Mouse (Mus musculus) ZHBTc4 (cell line): Measurements from ENCODE around the gene Pitpnm2.

Source experiments
- DNase-seq: peaks from one replicate; pipeline ENCODE4 v3.0.0-alpha.2; 2011; ENCODE audit warnings: low read depth, low spot score

The Pitpnm2 gene

GRCm38 (mm10) chr5:124202071-124202470 lies 47.5 kb downstream of the Pitpnm2 start:
- DNase-seq, result no peak

GRCm38 (mm10) chr5:124201564-124201963 lies 48.0 kb downstream of the Pitpnm2 start:
- DNase-seq, result no peak

- no peak for DNase-seq
These were observed 48.7 kb downstream of the Pitpnm2 start for GRCm38 (mm10) chr5:124200844-124201243.

GRCm38 (mm10) chr5:124199168-124199567 lies 50.4 kb downstream of the Pitpnm2 start:
- DNase-seq, result no peak

DNA sequence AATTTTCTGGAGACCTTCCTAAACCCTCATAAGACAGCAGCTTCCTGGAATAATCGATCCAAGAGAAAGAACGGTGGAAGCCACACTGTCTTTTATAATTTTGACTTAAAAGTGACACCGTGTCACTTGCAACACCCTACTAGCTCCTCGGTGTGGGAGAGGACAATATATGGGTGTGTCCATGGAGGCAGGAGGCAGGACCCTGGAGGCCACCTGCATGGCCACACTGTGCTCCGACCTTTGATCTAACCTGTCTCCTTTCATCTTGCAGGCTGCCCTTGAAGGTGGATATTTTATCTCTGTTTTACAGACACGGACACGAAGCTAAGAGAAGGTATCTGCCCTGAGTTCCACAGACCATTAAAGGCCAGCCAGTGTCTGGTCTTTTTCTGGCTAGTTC lies 51.1 kb downstream of the Pitpnm2 start:
- DNase-seq, result no peak

DNA sequence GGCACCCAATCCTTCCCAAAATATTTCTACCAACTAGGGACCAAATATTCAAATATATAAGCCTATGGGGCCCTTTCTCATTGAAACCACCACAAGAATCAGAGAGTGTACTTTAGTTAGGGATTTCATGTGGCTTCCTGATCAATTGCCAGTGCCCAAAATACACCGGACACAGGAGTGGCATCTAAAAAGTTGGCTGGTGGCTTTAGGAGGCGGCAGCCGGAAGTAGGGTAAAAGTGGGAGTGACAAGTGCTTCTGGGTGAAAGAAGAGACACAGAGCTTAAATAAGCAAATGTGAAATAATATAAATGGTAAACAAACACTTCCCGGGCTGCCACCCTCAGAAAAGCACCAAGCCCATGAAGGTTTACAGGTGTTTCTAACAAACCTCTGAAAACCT lies 53.5 kb downstream of the Pitpnm2 start:
- no peak for DNase-seq

DNA sequence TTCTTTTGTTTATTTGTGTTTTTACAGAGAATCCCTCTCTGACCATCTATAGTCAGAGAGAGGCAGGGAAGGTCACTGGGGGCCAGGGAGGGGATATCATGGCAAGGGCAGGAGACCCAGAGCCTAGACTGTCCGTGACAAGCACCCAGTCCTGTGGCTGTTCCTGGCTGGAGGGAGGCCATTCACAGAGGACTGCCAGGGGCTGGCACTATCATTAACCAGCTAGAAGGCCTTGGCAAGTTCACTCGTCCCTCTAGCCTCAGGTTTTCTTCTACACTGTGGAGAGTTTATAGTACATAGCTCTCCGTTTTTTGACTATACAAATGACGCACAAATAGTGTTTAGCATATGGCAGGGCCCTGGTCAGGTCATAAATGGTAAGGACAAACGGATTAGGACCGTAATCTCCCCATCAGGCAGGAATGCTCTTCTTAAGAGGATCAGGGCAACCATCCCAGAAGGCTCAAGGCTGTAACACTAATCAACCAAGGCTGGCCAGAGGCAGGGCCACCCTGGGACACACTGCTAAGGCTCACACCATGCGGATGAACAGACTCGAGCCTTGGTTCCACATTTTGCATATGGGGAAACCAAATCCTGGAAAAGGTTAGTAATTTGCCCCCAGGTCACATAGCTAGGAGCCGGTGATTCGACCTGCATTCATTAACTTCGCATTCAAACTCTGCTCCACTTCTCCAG lies 55.0 kb downstream of the Pitpnm2 start:
- DNase-seq, result no peak

- DNase-seq, result no peak
These were observed 56.1 kb downstream of the Pitpnm2 start for GRCm38 (mm10) chr5:124193286-124194112.

GRCm38 (mm10) chr5:124192726-124193285 lies 56.8 kb downstream of the Pitpnm2 start:
- no peak for DNase-seq

DNA sequence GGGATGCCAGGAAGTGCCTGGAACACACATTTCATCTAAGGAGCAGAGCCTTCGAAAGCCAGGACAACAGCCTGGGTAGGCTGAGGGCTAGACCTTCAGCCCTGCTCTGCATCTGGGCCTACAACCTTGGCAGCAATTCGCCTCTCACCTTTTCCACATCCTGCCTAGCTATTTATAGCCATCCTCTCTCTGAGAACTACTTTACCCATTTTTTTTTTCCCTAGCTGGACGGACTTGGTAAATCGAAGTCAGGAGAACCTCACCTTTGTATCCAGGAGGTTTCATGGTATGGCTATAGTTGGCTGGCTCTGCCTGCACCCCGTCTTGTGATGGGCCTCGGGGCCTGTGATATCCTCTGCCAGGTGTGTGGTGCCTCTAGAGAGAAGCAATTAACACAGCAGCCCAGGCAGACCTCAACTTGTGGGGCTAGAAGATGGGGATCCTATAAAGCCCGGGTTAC lies 57.3 kb downstream of the Pitpnm2 start:
- DNase-seq, result no peak

DNA sequence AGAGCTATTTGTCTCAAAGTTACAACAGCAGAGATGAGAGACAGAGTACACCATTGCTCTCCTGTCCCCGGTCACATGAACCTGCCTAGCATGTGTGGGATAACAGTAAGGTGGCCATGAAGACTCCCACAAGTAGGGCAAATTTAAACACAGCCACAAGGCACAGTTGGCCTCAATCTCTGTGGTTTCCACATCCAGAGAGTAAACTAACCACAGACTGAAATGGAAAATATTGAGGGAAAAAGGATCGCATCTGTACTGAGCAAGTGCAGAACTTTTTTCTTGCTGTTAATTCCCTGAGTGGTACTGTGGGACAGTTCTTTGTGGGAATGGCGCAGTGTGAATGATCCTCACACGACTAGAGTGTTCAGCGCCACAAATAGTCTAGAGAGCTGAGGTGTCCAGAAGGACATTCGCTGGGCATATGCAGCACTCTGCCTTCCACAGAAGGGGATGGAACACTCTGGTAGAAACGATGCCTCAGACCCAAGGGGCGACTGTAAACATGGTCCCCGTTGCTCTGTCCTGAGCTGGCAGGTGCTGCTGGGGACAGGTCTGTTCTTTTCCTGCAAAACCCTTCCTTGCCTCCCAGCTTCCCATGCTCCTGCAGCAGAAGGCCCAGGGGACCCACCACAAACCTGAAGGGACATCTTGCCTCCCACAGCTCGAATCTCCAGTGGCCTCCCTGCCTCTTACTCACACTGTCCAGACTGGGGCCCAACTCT lies 59.3 kb downstream of the Pitpnm2 start:
- DNase-seq, result no peak

- no peak for DNase-seq
These were observed 60.0 kb downstream of the Pitpnm2 start for GRCm38 (mm10) chr5:124189572-124189981.

DNA sequence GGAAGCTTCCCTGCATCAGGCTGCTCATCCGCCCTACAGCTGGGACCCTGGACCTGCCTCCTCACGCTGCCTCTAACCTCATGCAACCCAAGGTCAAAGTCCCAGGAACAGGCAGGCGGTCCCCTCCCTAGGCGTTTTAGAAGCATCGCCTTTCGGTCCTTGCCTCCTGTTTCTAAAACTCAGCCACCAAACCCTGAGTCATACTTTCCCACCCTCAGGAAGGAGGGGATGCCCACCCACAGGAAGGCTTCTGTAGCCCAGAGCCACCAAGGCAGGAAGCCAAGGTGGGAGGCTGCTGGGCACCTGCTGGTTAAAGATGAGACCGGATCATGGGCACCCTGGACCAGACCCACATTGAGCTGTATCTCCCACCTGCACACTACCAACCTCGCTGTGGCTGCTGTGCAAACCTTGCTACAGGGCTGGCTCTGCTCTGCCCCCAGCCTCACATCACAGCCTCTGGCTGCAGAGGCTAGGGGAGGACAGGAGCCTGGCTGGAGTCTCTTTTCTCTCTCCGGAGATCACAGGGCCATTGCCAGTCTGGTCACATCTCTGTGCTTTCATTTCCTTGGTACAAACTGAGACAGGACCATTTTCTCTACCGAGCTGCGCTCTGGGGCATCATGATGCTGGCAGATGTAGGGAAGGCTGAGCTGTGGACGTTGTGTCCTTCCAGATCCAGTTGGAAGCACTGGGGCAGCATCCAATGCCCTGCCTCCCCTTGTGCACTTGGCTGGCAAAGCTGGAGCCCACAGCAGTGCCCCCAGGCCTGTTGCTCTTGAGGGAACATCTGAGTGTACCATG lies 61.9 kb downstream of the Pitpnm2 start:
- peak; percentile 29 for DNase-seq

- DNase-seq, result peak; percentile 35
These were observed 62.5 kb downstream of the Pitpnm2 start for GRCm38 (mm10) chr5:124186981-124187507.

DNA sequence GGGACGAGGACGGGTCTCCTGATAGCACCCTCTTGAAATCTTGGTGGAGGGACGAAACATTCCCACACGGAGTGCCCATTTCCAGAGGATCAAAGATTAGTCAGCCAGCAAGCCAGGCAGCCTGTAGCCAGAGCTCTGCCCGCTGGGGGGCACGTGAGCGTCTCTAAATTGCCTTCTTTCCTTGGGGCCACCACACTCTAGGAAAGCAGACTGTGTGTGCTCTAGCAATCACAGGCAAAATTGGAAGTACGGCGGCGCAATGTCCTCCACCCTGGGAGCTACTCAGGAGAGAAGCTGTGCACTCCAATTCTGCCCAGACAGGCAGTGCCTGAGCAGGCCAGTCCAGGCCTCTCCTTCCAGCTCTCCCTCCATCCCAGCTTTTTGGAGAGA lies 63.1 kb downstream of the Pitpnm2 start:
- no peak for DNase-seq

DNA sequence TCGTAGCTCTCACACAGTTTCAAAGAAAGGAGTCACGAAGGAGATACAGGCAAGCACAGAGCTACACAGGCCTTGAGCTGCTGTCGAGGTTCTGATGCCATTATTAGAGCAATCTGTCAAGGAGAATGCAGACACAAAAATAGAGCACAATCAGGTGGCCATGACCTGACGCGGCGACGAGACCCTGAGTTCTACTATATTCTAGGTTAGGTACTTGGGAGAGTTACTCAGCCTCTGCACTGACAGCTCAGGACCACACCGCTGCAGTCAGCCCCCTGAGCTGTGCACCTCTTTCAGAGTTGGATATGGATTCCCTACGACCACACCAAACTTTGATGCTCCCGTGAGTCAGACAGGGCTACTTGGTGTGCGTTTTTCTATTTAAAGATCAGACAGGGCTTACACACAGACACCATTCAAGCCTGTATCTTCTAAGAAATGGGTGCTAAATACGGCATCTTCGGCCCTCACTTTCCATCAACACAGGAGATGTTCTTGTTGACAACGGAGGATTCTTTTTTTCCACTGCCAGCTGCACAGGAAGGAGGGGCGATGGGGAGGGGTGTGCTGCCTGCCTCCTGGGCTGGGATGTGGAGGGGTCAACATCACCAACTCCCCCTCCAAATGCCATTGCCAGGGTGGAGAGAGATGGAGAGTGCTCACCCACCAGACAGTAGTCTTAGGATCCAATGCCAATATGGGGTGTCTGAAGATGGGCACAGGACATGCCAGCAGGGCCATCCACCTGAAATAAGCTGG lies 63.7 kb downstream of the Pitpnm2 start:
- no peak for DNase-seq

DNA sequence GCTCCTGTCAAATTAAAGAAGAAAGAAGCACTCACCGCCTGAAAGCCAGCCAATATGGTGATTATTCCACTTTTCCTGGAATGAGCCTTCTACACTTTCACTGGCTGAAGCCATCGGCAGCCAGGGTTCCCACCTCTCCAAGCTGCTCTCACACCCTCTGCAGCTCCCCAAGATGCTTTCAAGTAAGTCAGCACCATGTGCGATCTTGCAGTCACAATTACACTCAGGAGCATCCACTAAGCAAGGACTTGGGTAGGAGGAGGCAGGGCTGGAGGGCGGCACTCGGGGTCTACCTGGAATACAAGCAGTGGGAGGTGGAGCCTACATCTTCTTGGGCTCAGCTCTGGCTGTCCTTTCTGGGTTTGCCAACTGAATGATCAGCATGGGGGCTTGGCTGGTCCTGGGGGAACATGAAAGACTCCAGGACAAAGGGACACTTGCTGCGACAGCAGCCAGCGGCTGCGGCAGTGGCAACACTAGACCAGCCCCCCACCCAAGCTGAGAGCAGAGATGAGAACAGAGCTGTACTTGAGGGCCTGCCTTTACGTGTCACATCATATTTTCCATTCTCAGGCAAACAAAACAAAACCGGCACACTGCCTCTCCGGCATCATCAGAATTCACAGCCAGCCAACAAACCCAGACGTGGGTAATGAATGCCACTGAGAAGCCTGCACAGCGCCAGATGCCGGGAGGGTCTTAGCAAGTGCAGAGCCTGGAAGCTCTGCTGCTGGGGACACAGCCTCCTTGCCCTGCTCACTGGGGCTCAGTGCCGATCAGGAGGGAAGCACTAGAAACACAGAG lies 64.5 kb downstream of the Pitpnm2 start:
- no peak for DNase-seq

DNA sequence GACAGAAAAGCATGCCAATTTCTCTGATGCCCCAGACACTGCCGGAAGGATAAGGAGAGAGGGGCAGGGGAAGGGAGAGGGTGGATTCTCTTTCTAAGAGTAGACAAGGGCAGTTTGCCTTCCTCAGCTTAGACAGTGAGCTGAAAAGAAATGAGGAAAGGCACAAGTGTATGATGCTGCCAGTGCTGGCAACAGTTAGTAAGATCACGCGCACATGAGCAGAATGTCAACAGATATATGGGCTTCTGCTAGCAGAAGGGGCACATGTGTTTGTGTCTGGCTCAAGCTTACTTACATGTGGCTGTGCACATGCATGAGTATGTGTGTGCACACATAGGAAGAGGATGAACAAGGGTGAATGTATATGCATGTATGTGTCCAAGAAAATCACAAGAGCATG lies 65.4 kb downstream of the Pitpnm2 start:
- no peak for DNase-seq

DNA sequence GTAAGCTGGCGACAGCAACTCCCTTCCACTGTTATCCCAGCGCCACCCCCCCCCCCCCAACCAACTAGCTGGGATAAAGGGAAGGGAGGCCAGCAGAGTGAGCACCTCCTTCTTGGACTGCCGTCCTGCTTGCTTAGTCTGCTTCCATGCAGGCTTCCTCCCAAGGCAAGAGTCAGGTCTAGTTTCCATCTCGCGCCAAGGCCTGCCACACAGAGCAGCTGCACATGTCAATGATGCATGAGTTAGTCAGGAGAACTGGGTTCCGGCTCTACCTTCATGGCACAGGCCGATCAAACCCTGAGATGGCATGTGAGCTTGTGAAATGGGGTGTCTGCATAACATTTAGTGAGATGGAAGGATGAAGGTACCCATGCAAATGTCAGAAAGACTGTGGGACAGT lies 66.9 kb downstream of the Pitpnm2 start:
- no peak for DNase-seq
